Mouse (Mus musculus): Measurements from ENCODE around the gene Ssx2ip. TPM values are rescaled to one million over a fixed set of nuclear protein-coding genes. Genes with fewer than 3 reads are reported as not detected.

The Ssx2ip gene
- total and polyA plus RNA-seq, 3 experiments, result 3.1 to 14.1 (median 12.5) TPM

GRCm38 (mm10) chr3:146413992-146414391, 9.6 kb downstream of the Ssx2ip start:
- Histone ChIP-seq H3K27me3 (ENCODE audit: control insufficient read depth, insufficient read depth, low read length) (no peaks in the 10 kb centered on the region), H3K4me1 (ENCODE audit: control insufficient read depth, insufficient read depth, low read length) (no peaks in the 10 kb centered on the region), H3K79me2 (replicated peaks; ENCODE audit: control insufficient read depth, insufficient read depth, low read length) (0 out of 2 replicates have a peak, but pooled peaks cover 2% of the 10 kb centered on the region), H3K4me3 (no peak overlapping the region), H3K36me3 (ENCODE audit: control insufficient read depth, insufficient read depth, low read length) (no peaks in the 10 kb centered on the region), H3K9ac (ENCODE audit: low read depth, low read length) (no peak overlapping the region), H3K27ac (no peak overlapping the region)
- WGBS, result 54% methylated on average over 4 of the region's 4 CpGs
- TF ChIP-seq EP300 (IDR thresholded peaks at IDR 0.05; ENCODE audit: insufficient read depth, low read depth, low read length), result no peak
- TF ChIP-seq CTCF (IDR thresholded peaks at IDR 0.05), result no peak
- TF ChIP-seq POLR2A (IDR thresholded peaks at IDR 0.05; ENCODE audit: insufficient read depth, low read depth, low read length), result no peak
- DNase-seq, result no peak
- intact Hi-C loops (cut with DNase I), result no loop called here

- no peaks in the 10 kb centered on the region for H3K36me3 ChIP-seq (ENCODE audit: control insufficient read depth, insufficient read depth, low read length)
- 95% methylated on average over 12 of the region's 12 CpGs for WGBS
- intact Hi-C loops (cut with DNase I), result no loop called here
- H3K79me2 ChIP-seq (replicated peaks; ENCODE audit: control insufficient read depth, insufficient read depth, low read length), result 0 out of 2 replicates have a peak, but pooled peaks cover 2% of the 10 kb centered on the region
- no peak overlapping the region for H3K4me3 ChIP-seq
- no peak overlapping the region for H3K27ac ChIP-seq
- H3K4me1 ChIP-seq (ENCODE audit: control insufficient read depth, insufficient read depth, low read length), result no peaks in the 10 kb centered on the region
- no peaks in the 10 kb centered on the region for H3K27me3 ChIP-seq (ENCODE audit: control insufficient read depth, insufficient read depth, low read length)
- no peak for DNase-seq
- TF ChIP-seq EP300 (IDR thresholded peaks at IDR 0.05; ENCODE audit: insufficient read depth, low read depth, low read length) (no peak), POLR2A (IDR thresholded peaks at IDR 0.05; ENCODE audit: insufficient read depth, low read depth, low read length) (no peak), CTCF (IDR thresholded peaks at IDR 0.05) (no peak)
- H3K9ac ChIP-seq (ENCODE audit: low read depth, low read length), result no peak overlapping the region
These were observed 10.1 kb downstream of the Ssx2ip start for GRCm38 (mm10) chr3:146414555-146414954.

GRCm38 (mm10) chr3:146417873-146418272, 13.4 kb downstream of the Ssx2ip start:
- 95% methylated on average over 8 of the region's 8 CpGs for WGBS

GRCm38 (mm10) chr3:146418901-146419300, 14.5 kb downstream of the Ssx2ip start:
- TF ChIP-seq CTCF (IDR thresholded peaks at IDR 0.05), result no peak
- no peak for TF ChIP-seq POLR2A (IDR thresholded peaks at IDR 0.05; ENCODE audit: insufficient read depth, low read depth, low read length)
- no peak for TF ChIP-seq EP300 (IDR thresholded peaks at IDR 0.05; ENCODE audit: insufficient read depth, low read depth, low read length)
- intact Hi-C loops (cut with DNase I), result no loop called here
- no peak for DNase-seq
- 41% methylated on average over 7 of the region's 7 CpGs for WGBS
- Histone ChIP-seq H3K9ac (ENCODE audit: low read depth, low read length) (no peak overlapping the region), H3K4me3 (no peak overlapping the region), H3K27me3 (ENCODE audit: control insufficient read depth, insufficient read depth, low read length) (no peaks in the 10 kb centered on the region), H3K27ac (no peak overlapping the region), H3K79me2 (replicated peaks; ENCODE audit: control insufficient read depth, insufficient read depth, low read length) (no peaks in the 10 kb centered on the region), H3K4me1 (ENCODE audit: control insufficient read depth, insufficient read depth, low read length) (no peaks in the 10 kb centered on the region), H3K36me3 (ENCODE audit: control insufficient read depth, insufficient read depth, low read length) (no peaks in the 10 kb centered on the region)

More at GRCm38 (mm10) chr3:146417873-146418272, 13.4 kb downstream of the Ssx2ip start:
- H3K4me3 ChIP-seq, result no peak overlapping the region
- H3K79me2 ChIP-seq (replicated peaks; ENCODE audit: control insufficient read depth, insufficient read depth, low read length), result no peaks in the 10 kb centered on the region
- H3K9ac ChIP-seq (ENCODE audit: low read depth, low read length), result no peak overlapping the region
- H3K27me3 ChIP-seq (ENCODE audit: control insufficient read depth, insufficient read depth, low read length), result no peaks in the 10 kb centered on the region
- H3K27ac ChIP-seq, result no peak overlapping the region
- H3K4me1 ChIP-seq (ENCODE audit: control insufficient read depth, insufficient read depth, low read length), result no peaks in the 10 kb centered on the region
- intact Hi-C loops (cut with DNase I), result no loop called here
- no peak for DNase-seq
- TF ChIP-seq CTCF (IDR thresholded peaks at IDR 0.05) (no peak), EP300 (IDR thresholded peaks at IDR 0.05; ENCODE audit: insufficient read depth, low read depth, low read length) (no peak), POLR2A (IDR thresholded peaks at IDR 0.05; ENCODE audit: insufficient read depth, low read depth, low read length) (no peak)
- H3K36me3 ChIP-seq (ENCODE audit: control insufficient read depth, insufficient read depth, low read length), result no peaks in the 10 kb centered on the region

- no peaks in the 10 kb centered on the region for H3K4me1 ChIP-seq (ENCODE audit: control insufficient read depth, insufficient read depth, low read length)
- H3K79me2 ChIP-seq (replicated peaks; ENCODE audit: control insufficient read depth, insufficient read depth, low read length), result no peaks in the 10 kb centered on the region
- WGBS, result 73% methylated on average over 9 of the region's 9 CpGs
- TF ChIP-seq POLR2A (IDR thresholded peaks at IDR 0.05; ENCODE audit: insufficient read depth, low read depth, low read length), result no peak
- no peak for TF ChIP-seq EP300 (IDR thresholded peaks at IDR 0.05; ENCODE audit: insufficient read depth, low read depth, low read length)
- TF ChIP-seq CTCF (IDR thresholded peaks at IDR 0.05), result no peak
- intact Hi-C loops (cut with DNase I), result no loop called here
- H3K27ac ChIP-seq, result no peak overlapping the region
- no peak overlapping the region for H3K9ac ChIP-seq (ENCODE audit: low read depth, low read length)
- no peak for DNase-seq
- no peaks in the 10 kb centered on the region for H3K27me3 ChIP-seq (ENCODE audit: control insufficient read depth, insufficient read depth, low read length)
- H3K36me3 ChIP-seq (ENCODE audit: control insufficient read depth, insufficient read depth, low read length), result no peaks in the 10 kb centered on the region
- no peak overlapping the region for H3K4me3 ChIP-seq
These were observed 15.1 kb downstream of the Ssx2ip start for GRCm38 (mm10) chr3:146419534-146419933.

GRCm38 (mm10) chr3:146419992-146420537, 15.6 kb downstream of the Ssx2ip start:
- no peak for DNase-seq
- Histone ChIP-seq H3K79me2 (replicated peaks; ENCODE audit: control insufficient read depth, insufficient read depth, low read length) (no peaks in the 10 kb centered on the region), H3K27ac (no peak overlapping the region), H3K4me1 (ENCODE audit: control insufficient read depth, insufficient read depth, low read length) (no peaks in the 10 kb centered on the region), H3K4me3 (no peak overlapping the region), H3K36me3 (ENCODE audit: control insufficient read depth, insufficient read depth, low read length) (no peaks in the 10 kb centered on the region), H3K9ac (ENCODE audit: low read depth, low read length) (no peak overlapping the region), H3K27me3 (ENCODE audit: control insufficient read depth, insufficient read depth, low read length) (no peaks in the 10 kb centered on the region)
- WGBS, result 81% methylated on average over 15 of the region's 15 CpGs
- intact Hi-C loops (cut with DNase I), result no loop called here
- TF ChIP-seq POLR2A (IDR thresholded peaks at IDR 0.05; ENCODE audit: insufficient read depth, low read depth, low read length), result no peak
- TF ChIP-seq EP300 (IDR thresholded peaks at IDR 0.05; ENCODE audit: insufficient read depth, low read depth, low read length), result no peak
- TF ChIP-seq CTCF (IDR thresholded peaks at IDR 0.05), result no peak
